Mouse (Mus musculus) hindbrain, postnatal 0 days (tissue): ENCODE measurements at regions not wholly inside any gene's neighbourhood (a gene's known extent, or its start where the extent isn't known, plus 50 kb on each side); places are given as distances from the start of the nearest gene placed in this dataset.

Source experiments
- ATAC-seq: fragments of 200-750 bp; cut with Nextera tagmentation; 2 replicates; pipeline ENCODE4 v1.8.0; 2017; ENCODE audit warnings: mild to moderate bottlenecking, moderate TSS enrichment, moderate library complexity
- DNase-seq: peaks from one replicate; pipeline ENCODE4 v3.0.0-alpha.2; 2015; ENCODE audit warnings: low spot score
- H3K27ac ChIP-seq: fragments of 300-500 bp; sonication (generic); 2 replicates; pipeline ENCODE4 v1.5.1; 2014; ENCODE audit warnings: mild to moderate bottlenecking
- H3K27me3 ChIP-seq: fragments of 300-500 bp; sonication (generic); 2 replicates; pipeline ENCODE4 v1.6.1; 2014; ENCODE audit warnings: low read length, mixed read lengths; ENCODE audit not compliant: insufficient read depth
- H3K36me3 ChIP-seq: fragments of 300-500 bp; sonication (generic); 2 replicates; pipeline ENCODE4 v1.6.1; 2014; ENCODE audit warnings: low read length, mixed read lengths; ENCODE audit not compliant: insufficient read depth
- H3K4me1 ChIP-seq: fragments of 300-500 bp; sonication (generic); 2 replicates; pipeline ENCODE4 v1.6.1; 2014; ENCODE audit warnings: antibody characterized with exemption, low read length, mixed read lengths; ENCODE audit not compliant: insufficient read depth
- H3K4me2 ChIP-seq: fragments of 300-500 bp; sonication (generic); 2 replicates; pipeline ENCODE4 v1.6.1; 2014; ENCODE audit warnings: low read depth, mild to moderate bottlenecking, low read length, moderate library complexity, mixed read lengths
- H3K4me3 ChIP-seq: fragments of 300-500 bp; sonication (generic); 2 replicates; pipeline ENCODE4 v1.5.1; 2014; ENCODE audit warnings: low read length
- H3K9ac ChIP-seq: fragments of 300-500 bp; sonication (generic); replicated peaks from 2 replicates; pipeline ENCODE4 v1.6.1; 2014; ENCODE audit warnings: mild to moderate bottlenecking, low read length, moderate library complexity, mixed read lengths
- H3K9me3 ChIP-seq: fragments of 300-500 bp; sonication (generic); 2 replicates; pipeline ENCODE4 v1.6.1; 2016; ENCODE audit warnings: low read length, mixed read lengths
- CTCF ChIP-seq: IDR thresholded peaks from 2 replicates; pipeline ENCODE4 v1.5.1; 2016; ENCODE audit warnings: antibody characterized with exemption, control low read depth, low read depth
- WGBS: fragments of 180-500 bp; shearing (Covaris S2); extraction: QIAGEN DNeasy Blood & Tissue Kit; methylation state at CpG from one replicate; pipeline ENCODE4 v1.1.7; 2014; 5-methylcytosine and 5-hydroxymethylcytosine counted together

DNA sequence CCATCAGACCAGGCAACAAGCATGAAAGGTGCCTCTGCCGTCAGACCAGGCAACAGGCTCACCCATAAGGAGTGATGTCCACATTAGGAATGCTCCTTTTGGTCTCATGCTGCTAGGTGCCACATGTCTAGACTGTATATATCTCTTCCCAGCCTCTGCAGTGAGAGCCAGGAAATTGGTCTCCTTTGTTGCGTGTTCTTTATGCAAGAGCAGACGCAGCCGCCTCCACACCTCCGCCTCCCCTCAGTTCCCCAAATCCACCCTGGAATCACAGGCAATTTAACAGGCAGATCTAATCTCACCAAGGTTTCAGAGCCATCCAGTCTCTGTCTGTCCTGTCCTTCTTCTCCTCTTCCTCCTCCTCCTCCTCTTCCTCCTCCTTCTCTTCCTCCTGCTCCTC is 207.0 kb downstream of the CK137956 start:
- Histone ChIP-seq H3K4me1 (no peaks in the 10 kb centered on the region), H3K27me3 (no peaks in the 10 kb centered on the region), H3K27ac (no peak overlapping the region), H3K9ac (no peak overlapping the region), H3K36me3 (no peaks in the 10 kb centered on the region), H3K4me3 (no peak overlapping the region), H3K4me2 (no peak overlapping the region), H3K9me3 (no peaks in the 10 kb centered on the region)
- ATAC-seq = no peak
- no peak for DNase-seq
- 90% methylated on average over 5 of the region's 5 CpGs for WGBS
- TF ChIP-seq CTCF = no peak

DNA sequence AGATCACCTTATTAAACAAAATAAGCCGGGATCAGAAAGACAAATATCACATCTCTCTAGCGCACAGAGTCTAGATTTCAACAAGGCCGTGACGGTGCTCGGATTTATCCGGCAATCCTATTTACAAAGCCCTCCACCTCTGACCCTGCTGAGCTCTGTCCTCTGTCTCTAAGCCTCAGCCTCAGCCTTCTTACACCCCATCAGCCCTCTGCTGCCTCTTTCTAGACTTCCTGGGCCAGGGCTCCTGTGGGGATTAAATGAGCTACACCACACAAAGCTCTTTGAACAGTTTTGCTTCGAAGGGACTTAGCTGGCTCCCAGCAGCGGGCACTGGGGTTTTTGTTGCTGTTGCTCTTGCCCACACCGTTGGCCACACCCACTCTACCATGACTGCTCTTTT is 211.8 kb downstream of the CK137956 start:
- no peak overlapping the region for H3K4me3 ChIP-seq
- H3K4me2 ChIP-seq = no peak overlapping the region
- no peaks in the 10 kb centered on the region for H3K27me3 ChIP-seq
- H3K27ac ChIP-seq = no peak overlapping the region
- H3K9ac ChIP-seq = no peak overlapping the region
- no peak for ATAC-seq
- no peaks in the 10 kb centered on the region for H3K9me3 ChIP-seq
- no peak for DNase-seq
- no peaks in the 10 kb centered on the region for H3K4me1 ChIP-seq
- TF ChIP-seq CTCF = no peak
- no peaks in the 10 kb centered on the region for H3K36me3 ChIP-seq
- WGBS = 73% methylated on average over 9 of the region's 9 CpGs

DNA sequence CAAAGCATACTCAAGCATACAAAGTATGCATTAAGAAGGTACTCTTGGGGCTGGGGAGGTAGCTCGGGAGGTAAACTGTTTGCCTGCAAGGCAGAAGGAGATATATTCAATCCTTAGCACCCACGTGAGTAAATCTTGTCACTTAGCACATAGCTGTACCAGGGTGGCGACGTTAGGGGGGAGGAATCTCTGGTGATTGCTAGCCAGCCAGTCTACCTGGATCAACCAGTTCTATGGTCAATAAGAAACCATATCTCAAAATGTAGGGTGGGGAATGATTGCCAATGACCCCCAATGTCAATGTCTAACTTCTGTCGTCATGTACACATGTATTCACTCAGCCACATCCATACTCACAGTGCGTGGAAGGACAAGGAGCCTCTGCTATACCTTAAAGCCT is 214.5 kb downstream of the CK137956 start:
- no peak for DNase-seq
- no peaks in the 10 kb centered on the region for H3K36me3 ChIP-seq
- H3K9ac ChIP-seq = no peak overlapping the region
- H3K4me1 ChIP-seq = no peaks in the 10 kb centered on the region
- H3K27ac ChIP-seq = no peak overlapping the region
- no peak overlapping the region for H3K4me3 ChIP-seq
- WGBS = 90% methylated on average over 6 of the region's 6 CpGs
- no peak overlapping the region for H3K4me2 ChIP-seq
- H3K27me3 ChIP-seq = no peaks in the 10 kb centered on the region
- ATAC-seq = no peak
- no peak for TF ChIP-seq CTCF
- no peaks in the 10 kb centered on the region for H3K9me3 ChIP-seq

DNA sequence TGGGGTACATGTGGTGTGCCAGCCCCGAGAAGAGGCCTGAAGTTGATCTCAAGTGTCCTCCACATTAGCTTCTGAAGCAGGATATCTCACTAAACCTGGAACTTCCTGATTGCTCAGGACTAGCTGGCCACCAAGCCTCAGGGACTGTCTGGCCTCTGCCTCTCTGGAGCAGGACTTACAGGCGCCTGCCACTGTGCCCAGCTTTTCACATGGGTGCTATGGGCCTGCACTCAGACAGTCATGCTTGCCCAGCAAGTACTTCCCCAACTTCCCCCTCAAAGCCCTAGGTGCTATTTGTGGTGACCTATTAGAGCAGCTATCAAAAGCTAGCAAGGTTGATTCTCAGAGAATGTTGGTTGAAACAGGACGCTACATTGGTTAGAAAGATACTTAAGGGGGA is 220.0 kb downstream of the CK137956 start:
- WGBS = 92% methylated on average over 3 of the region's 3 CpGs
- ATAC-seq = no peak
- Histone ChIP-seq H3K9me3 (no peaks in the 10 kb centered on the region), H3K4me3 (no peak overlapping the region), H3K9ac (no peak overlapping the region), H3K27me3 (no peaks in the 10 kb centered on the region), H3K27ac (no peak overlapping the region), H3K36me3 (no peaks in the 10 kb centered on the region), H3K4me1 (no peaks in the 10 kb centered on the region), H3K4me2 (no peak overlapping the region)
- no peak for DNase-seq
- TF ChIP-seq CTCF = no peak

DNA sequence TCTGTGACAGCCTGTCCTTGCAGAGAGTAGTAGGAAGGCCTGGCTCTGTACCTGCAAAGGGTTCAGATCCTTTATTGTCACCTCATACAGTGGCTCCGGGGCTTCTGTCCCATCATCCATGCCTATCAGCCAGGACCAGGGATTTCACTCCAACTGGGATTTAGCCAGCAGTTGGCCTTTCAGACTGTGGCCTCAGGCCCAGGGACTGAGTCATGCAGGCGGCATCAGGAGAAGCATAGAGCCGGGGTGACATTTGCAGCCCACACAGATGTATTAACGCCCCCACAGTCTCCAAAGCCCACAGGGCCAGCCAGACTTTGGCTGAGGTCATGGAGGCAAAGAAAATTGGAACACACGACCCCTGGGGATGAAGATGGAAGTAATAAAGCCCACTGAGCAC is 222.9 kb downstream of the CK137956 start:
- WGBS = 67% methylated on average over 5 of the region's 5 CpGs
- H3K27ac ChIP-seq = no peak overlapping the region
- ATAC-seq = no peak
- H3K9me3 ChIP-seq = no peaks in the 10 kb centered on the region
- no peaks in the 10 kb centered on the region for H3K36me3 ChIP-seq
- TF ChIP-seq CTCF = no peak
- no peak for DNase-seq
- H3K9ac ChIP-seq = no peak overlapping the region
- H3K27me3 ChIP-seq = no peaks in the 10 kb centered on the region
- no peak overlapping the region for H3K4me2 ChIP-seq
- H3K4me1 ChIP-seq = no peaks in the 10 kb centered on the region
- H3K4me3 ChIP-seq = no peak overlapping the region

DNA sequence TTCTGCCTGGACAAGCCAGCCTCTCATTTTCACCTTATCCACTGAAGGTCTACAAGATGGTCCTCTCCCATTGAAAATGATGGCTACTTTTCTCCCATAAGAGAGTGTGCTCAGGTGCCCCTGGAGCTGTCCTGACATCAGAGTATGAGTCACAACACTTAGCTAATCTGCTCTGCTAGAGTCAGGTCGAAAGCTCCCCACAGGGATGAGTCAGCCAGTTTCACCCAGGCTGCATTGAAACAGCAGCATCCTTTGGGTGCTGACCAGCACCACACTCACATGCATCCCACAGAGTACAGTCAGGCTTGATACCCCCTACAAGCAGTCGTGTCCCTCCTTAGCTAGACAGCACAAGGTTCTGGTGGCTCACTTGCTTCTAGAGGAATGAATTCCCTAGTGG is 234.0 kb downstream of the CK137956 start:
- DNase-seq = no peak
- no peaks in the 10 kb centered on the region for H3K36me3 ChIP-seq
- H3K4me2 ChIP-seq = no peak overlapping the region
- H3K9ac ChIP-seq = no peak overlapping the region
- no peak overlapping the region for H3K4me3 ChIP-seq
- no peak overlapping the region for H3K27ac ChIP-seq
- no peak for TF ChIP-seq CTCF
- peaks cover 6% of the 10 kb centered on the region; the same call in 1 of the 2 replicates for H3K4me1 ChIP-seq
- WGBS = 77% methylated on average over 2 of the region's 2 CpGs
- ATAC-seq = no peak
- no peaks in the 10 kb centered on the region for H3K9me3 ChIP-seq
- H3K27me3 ChIP-seq = no peaks in the 10 kb centered on the region

DNA sequence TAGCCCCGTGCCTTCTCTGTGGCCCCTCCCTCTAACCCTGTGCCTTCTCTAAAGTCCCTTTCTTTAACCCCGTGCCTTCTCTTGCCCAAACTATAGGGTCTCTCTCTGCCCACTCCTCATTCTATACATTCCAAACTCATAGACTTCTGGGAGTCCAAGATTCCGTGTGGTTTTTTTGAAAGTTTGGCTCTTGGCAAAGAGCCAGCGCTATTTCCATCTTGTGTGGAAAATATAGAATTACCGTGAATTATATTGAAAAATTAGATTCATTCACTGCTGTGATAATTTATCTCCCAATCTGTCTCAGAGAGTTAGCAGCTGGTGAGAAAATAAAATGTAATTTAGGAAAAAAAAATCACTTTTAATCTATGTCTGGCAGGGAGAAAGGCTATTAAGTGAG is 234.6 kb downstream of the CK137956 start:
- no peak for TF ChIP-seq CTCF
- WGBS = 60% methylated on average over 5 of the region's 5 CpGs
- no peaks in the 10 kb centered on the region for H3K36me3 ChIP-seq
- no peak overlapping the region for H3K4me3 ChIP-seq
- no peaks in the 10 kb centered on the region for H3K9me3 ChIP-seq
- ATAC-seq (no peak), DNase-seq (no peak)
- no peak overlapping the region for H3K27ac ChIP-seq
- H3K4me2 ChIP-seq = no peak overlapping the region
- H3K9ac ChIP-seq = no peak overlapping the region
- H3K27me3 ChIP-seq = no peaks in the 10 kb centered on the region
- H3K4me1 ChIP-seq = peaks cover 6% of the 10 kb centered on the region; the same call in 1 of the 2 replicates
